Mouse (Mus musculus) heart, embryonic 16.5 days (tissue): ENCODE measurements around the gene Zfr. TPM values are rescaled to one million over a fixed set of nuclear protein-coding genes. Genes with fewer than 3 reads are reported as not detected.
"Not testable (repeated sequence)": the region's sequence is repeated elsewhere in the genome, so short reads cannot be mapped to it uniquely, and the experiment has no call there.

Experiments used
- ATAC-seq: fragments of 200-750 bp; cut with Nextera tagmentation; replicated peaks from 2 replicates; pipeline ENCODE4 v1.8.0; 2017; ENCODE audit warnings: moderate number of reproducible peaks; ENCODE audit not compliant: insufficient read depth, low FRiP score; ENCODE audit errors: extremely low read depth
- H3K27ac ChIP-seq: fragments of 300-500 bp; sonication (generic); 2 replicates; pipeline ENCODE4 v1.5.1; 2014; ENCODE audit warnings: mild to moderate bottlenecking, low read length, control low read depth, moderate library complexity
- H3K27me3 ChIP-seq: fragments of 300-500 bp; sonication (generic); 2 replicates; pipeline ENCODE4 v1.6.1; 2014; ENCODE audit warnings: low read length, mixed read lengths; ENCODE audit not compliant: control insufficient read depth, insufficient read depth
- H3K36me3 ChIP-seq: fragments of 300-500 bp; sonication (generic); 2 replicates; pipeline ENCODE4 v1.6.1; 2014; ENCODE audit not compliant: control insufficient read depth, insufficient read depth
- H3K4me1 ChIP-seq: fragments of 300-500 bp; sonication (generic); 2 replicates; pipeline ENCODE4 v1.6.1; 2014; ENCODE audit warnings: low read length, mixed read lengths; ENCODE audit not compliant: control insufficient read depth, insufficient read depth
- H3K4me2 ChIP-seq: fragments of 300-500 bp; sonication (generic); 2 replicates; pipeline ENCODE4 v1.6.1; 2014; ENCODE audit warnings: low read depth, mild to moderate bottlenecking, control low read depth, low read length
- H3K4me3 ChIP-seq: fragments of 300-500 bp; sonication (generic); 2 replicates; pipeline ENCODE4 v1.5.1; 2014; ENCODE audit warnings: mild to moderate bottlenecking, control low read depth, low read length
- H3K9ac ChIP-seq: fragments of 300-500 bp; sonication (generic); 2 replicates; pipeline ENCODE4 v1.6.1; 2014; ENCODE audit warnings: low read length, control low read depth
- H3K9me3 ChIP-seq: fragments of 300-500 bp; sonication (generic); replicated peaks from 2 replicates; pipeline ENCODE4 v1.6.1; 2016; ENCODE audit warnings: low read length; ENCODE audit not compliant: control insufficient read depth
- WGBS: fragments of 180-500 bp; shearing (Covaris S2); extraction: QIAGEN DNeasy Blood & Tissue Kit; methylation state at CpG from one replicate; pipeline ENCODE4 v1.1.7; 2014; 5-methylcytosine and 5-hydroxymethylcytosine counted together
- polyA plus RNA-seq: library from polyadenylated mRNA; unstranded; fragments of >200 nt; fragmentation: Nextera tagmentation; extraction: Ambion mirVana; gene quantifications from 2 replicates; pipeline ENCODE4 v1.2.1, GENCODE M21; 2015

Gene Zfr
- polyA plus RNA-seq, 1 experiment from 2014 or later, result 89.4 TPM

GRCm38 (mm10) chr15:12195966-12196365 lies 78.3 kb downstream of the Zfr start:
- H3K27ac ChIP-seq, result no peak overlapping the region
- H3K4me3 ChIP-seq, result no peak overlapping the region
- H3K9ac ChIP-seq, result no peak overlapping the region
- H3K36me3 ChIP-seq, result no peaks in the 10 kb centered on the region
- no peak overlapping the region for H3K4me2 ChIP-seq
- no peaks in the 10 kb centered on the region for H3K27me3 ChIP-seq
- H3K4me1 ChIP-seq, result peaks cover 24% of the 10 kb centered on the region
- 70% methylated on average over 6 of the region's 6 CpGs for WGBS
- H3K9me3 ChIP-seq, result no peaks in the 10 kb centered on the region
- no peak for ATAC-seq

GRCm38 (mm10) chr15:12196410-12197191 lies 79.0 kb downstream of the Zfr start:
- ATAC-seq, result peak; percentile 58
- no peak overlapping the region for H3K4me3 ChIP-seq
- peak overlapping the region; percentile 58 for H3K4me2 ChIP-seq
- no peaks in the 10 kb centered on the region for H3K27me3 ChIP-seq
- H3K4me1 ChIP-seq, result peaks cover 24% of the 10 kb centered on the region
- 27% methylated on average over 22 of the region's 22 CpGs for WGBS
- H3K9me3 ChIP-seq, result no peaks in the 10 kb centered on the region
- no peak overlapping the region for H3K27ac ChIP-seq
- H3K36me3 ChIP-seq, result no peaks in the 10 kb centered on the region
- H3K9ac ChIP-seq, result peak overlapping the region; percentile 51

- Histone ChIP-seq H3K9ac (peak overlapping the region; percentile 51; the same call in 1 of the 2 replicates), H3K27ac (no peak overlapping the region), H3K4me2 (peak overlapping the region; percentile 58; the same call in 1 of the 2 replicates), H3K4me1 (peaks cover 24% of the 10 kb centered on the region), H3K4me3 (no peak overlapping the region), H3K36me3 (no peaks in the 10 kb centered on the region), H3K9me3 (no peaks in the 10 kb centered on the region), H3K27me3 (no peaks in the 10 kb centered on the region)
- ATAC-seq, result no peak
- 79% methylated on average over 6 of the region's 6 CpGs for WGBS
Observed at GRCm38 (mm10) chr15:12197361-12197760, 79.7 kb downstream of the Zfr start.

GRCm38 (mm10) chr15:12200021-12200420 lies 82.4 kb downstream of the Zfr start:
- Histone ChIP-seq H3K27ac (no peak overlapping the region), H3K4me1 (peaks cover 15% of the 10 kb centered on the region), H3K36me3 (no peaks in the 10 kb centered on the region), H3K9me3 (no peaks in the 10 kb centered on the region), H3K4me2 (no peak overlapping the region), H3K4me3 (no peak overlapping the region), H3K9ac (no peak overlapping the region), H3K27me3 (no peaks in the 10 kb centered on the region)
- ATAC-seq, result no peak
- 91% methylated on average over 7 of the region's 7 CpGs for WGBS

GRCm38 (mm10) chr15:12201856-12202255 lies 84.2 kb downstream of the Zfr start:
- no peak for ATAC-seq
- H3K4me3 ChIP-seq, result no peak overlapping the region

GRCm38 (mm10) chr15:12202456-12202855 lies 84.8 kb downstream of the Zfr start:
- Histone ChIP-seq H3K9ac (no peak overlapping the region), H3K36me3 (no peaks in the 10 kb centered on the region), H3K27me3 (no peaks in the 10 kb centered on the region), H3K27ac (no peak overlapping the region), H3K9me3 (no peaks in the 10 kb centered on the region), H3K4me2 (no peak overlapping the region), H3K4me1 (peaks cover 21% of the 10 kb centered on the region), H3K4me3 (no peak overlapping the region)
- no peak for ATAC-seq
- 88% methylated on average over 3 of the region's 3 CpGs for WGBS

More at GRCm38 (mm10) chr15:12201856-12202255, 84.2 kb downstream of the Zfr start:
- Histone ChIP-seq H3K27ac (no peak overlapping the region), H3K9me3 (no peaks in the 10 kb centered on the region), H3K4me2 (no peak overlapping the region), H3K36me3 (no peaks in the 10 kb centered on the region), H3K9ac (no peak overlapping the region), H3K4me1 (peaks cover 20% of the 10 kb centered on the region), H3K27me3 (no peaks in the 10 kb centered on the region)

- H3K27ac ChIP-seq, H3K4me2 ChIP-seq, H3K9me3 ChIP-seq, H3K27me3 ChIP-seq, ATAC-seq, H3K9ac ChIP-seq, H3K4me3 ChIP-seq, H3K36me3 ChIP-seq: not testable (repeated sequence)
- WGBS, result 91% methylated on average over 5 of the region's 5 CpGs
- H3K4me1 ChIP-seq, result peaks cover 21% of the 10 kb centered on the region
Observed at GRCm38 (mm10) chr15:12203008-12203407, 85.4 kb downstream of the Zfr start.

- peaks cover 21% of the 10 kb centered on the region for H3K4me1 ChIP-seq
- H3K36me3 ChIP-seq, result no peaks in the 10 kb centered on the region
- no peaks in the 10 kb centered on the region for H3K9me3 ChIP-seq
- WGBS, result 30% methylated on average over 10 of the region's 10 CpGs
- H3K4me2 ChIP-seq, result peak overlapping the region; percentile 72
- H3K4me3 ChIP-seq, result peak overlapping the region; percentile 63
- ATAC-seq, result no peak
- H3K27ac ChIP-seq, result peak overlapping the region; percentile 96
- no peaks in the 10 kb centered on the region for H3K27me3 ChIP-seq
- peak overlapping the region; percentile 68 for H3K9ac ChIP-seq
Observed at GRCm38 (mm10) chr15:12203512-12204318, 86.1 kb downstream of the Zfr start.
